Mouse (Mus musculus): ENCODE data around the gene Carmil1. TPM values are rescaled to one million over a fixed set of nuclear protein-coding genes. Genes with fewer than 3 reads are reported as not detected.

Carmil1 gene
- polyA plus RNA-seq, 1 experiment from 2014 or later, result 12.4 TPM

- H3K4me1 ChIP-seq (replicated peaks), result no peaks in the 10 kb centered on the region
- no peak overlapping the region for H3K4me2 ChIP-seq
- 58% methylated on average over 5 of the region's 5 CpGs for WGBS
- no peak overlapping the region for H3K4me3 ChIP-seq
- no peaks in the 10 kb centered on the region for H3K36me3 ChIP-seq
- no peak overlapping the region for H3K27ac ChIP-seq (ENCODE audit: poor library complexity, severe bottlenecking)
- H3K9me3 ChIP-seq (replicated peaks), result no peaks in the 10 kb centered on the region
- H3K9ac ChIP-seq, result no peak overlapping the region
- ATAC-seq (ENCODE audit: insufficient number of reproducible peaks, low FRiP score), result no peak
- H3K27me3 ChIP-seq (replicated peaks), result peaks cover 10% of the 10 kb centered on the region; the same call in 1 of the 2 replicates
These were observed 253.1 kb downstream of the Carmil1 start for GRCm38 (mm10) chr13:24027191-24028170.

- Histone ChIP-seq H3K4me1 (replicated peaks) (no peaks in the 10 kb centered on the region), H3K9me3 (replicated peaks) (no peaks in the 10 kb centered on the region), H3K27ac (ENCODE audit: poor library complexity, severe bottlenecking) (no peak overlapping the region), H3K4me3 (no peak overlapping the region), H3K27me3 (replicated peaks) (no peaks in the 10 kb centered on the region), H3K4me2 (no peak overlapping the region), H3K36me3 (no peaks in the 10 kb centered on the region), H3K9ac (no peak overlapping the region)
- 79% methylated on average over 4 of the region's 4 CpGs for WGBS
- no peak for ATAC-seq (ENCODE audit: insufficient number of reproducible peaks, low FRiP score)
These were observed 262.1 kb downstream of the Carmil1 start for GRCm38 (mm10) chr13:24018515-24018914.

DNA sequence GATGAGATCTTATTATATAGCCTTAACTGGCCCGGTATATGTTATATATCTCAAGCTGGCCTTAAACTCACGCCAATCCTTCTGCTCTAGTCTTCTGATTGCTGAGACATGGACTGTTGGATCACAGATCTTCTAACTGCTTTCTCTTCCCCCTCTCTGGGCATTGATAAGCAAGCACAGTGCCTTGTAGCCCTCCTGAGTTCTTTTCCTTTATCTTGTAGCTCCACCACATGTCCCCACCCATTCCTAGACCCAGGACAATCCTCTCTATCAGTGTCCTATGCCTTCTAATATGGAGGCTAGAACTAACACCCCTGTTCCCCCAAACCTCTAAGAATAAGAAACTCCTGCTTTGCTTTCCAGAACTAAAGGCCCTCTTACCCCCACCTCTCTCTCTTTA is 275.1 kb downstream of the Carmil1 start:
- ATAC-seq (ENCODE audit: insufficient number of reproducible peaks, low FRiP score), result no peak
- Histone ChIP-seq H3K36me3 (no peaks in the 10 kb centered on the region), H3K27ac (ENCODE audit: poor library complexity, severe bottlenecking) (no peak overlapping the region), H3K9ac (no peak overlapping the region), H3K27me3 (replicated peaks) (peaks cover 12% of the 10 kb centered on the region; the same call in 1 of the 2 replicates), H3K4me1 (replicated peaks) (no peaks in the 10 kb centered on the region), H3K9me3 (replicated peaks) (no peaks in the 10 kb centered on the region), H3K4me2 (no peak overlapping the region), H3K4me3 (no peak overlapping the region)
- 67% methylated on average over 2 of the region's 2 CpGs for WGBS

DNA sequence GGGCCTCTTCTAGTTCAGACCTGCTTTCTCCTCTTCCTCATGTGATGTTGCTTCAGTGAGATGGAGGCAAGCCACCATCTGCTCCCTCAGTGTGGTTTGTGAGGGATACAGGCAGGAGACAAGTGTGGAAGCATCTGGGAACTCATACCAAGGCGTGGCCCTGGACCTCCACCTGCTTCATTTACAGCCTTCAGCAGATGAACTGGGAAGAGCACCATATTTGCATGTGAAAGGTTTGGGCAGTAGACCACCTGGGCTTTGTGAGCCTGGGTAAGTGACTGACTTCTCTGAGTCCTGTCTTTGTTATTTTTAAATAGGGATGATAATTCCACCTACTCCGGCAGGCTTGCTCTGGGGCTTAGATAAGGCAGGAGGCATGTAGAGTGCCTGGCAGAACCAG is 278.8 kb downstream of the Carmil1 start:
- WGBS, result 37% methylated on average over 2 of the region's 2 CpGs
- Histone ChIP-seq H3K4me3 (no peak overlapping the region), H3K27me3 (replicated peaks) (peaks cover 31% of the 10 kb centered on the region)

GRCm38 (mm10) chr13:24001081-24001480 is 279.5 kb downstream of the Carmil1 start:
- Histone ChIP-seq H3K9ac (no peak overlapping the region), H3K27me3 (replicated peaks) (peaks cover 32% of the 10 kb centered on the region), H3K27ac (ENCODE audit: poor library complexity, severe bottlenecking) (no peak overlapping the region), H3K4me1 (replicated peaks) (no peaks in the 10 kb centered on the region), H3K4me3 (no peak overlapping the region), H3K36me3 (no peaks in the 10 kb centered on the region), H3K4me2 (no peak overlapping the region), H3K9me3 (replicated peaks) (no peaks in the 10 kb centered on the region)
- ATAC-seq (ENCODE audit: insufficient number of reproducible peaks, low FRiP score), result no peak
- 67% methylated on average over 2 of the region's 2 CpGs for WGBS

More for the DNA sequence above, 278.8 kb downstream of the Carmil1 start:
- no peak for ATAC-seq (ENCODE audit: insufficient number of reproducible peaks, low FRiP score)
- no peaks in the 10 kb centered on the region for H3K36me3 ChIP-seq
- no peaks in the 10 kb centered on the region for H3K9me3 ChIP-seq (replicated peaks)
- no peak overlapping the region for H3K27ac ChIP-seq (ENCODE audit: poor library complexity, severe bottlenecking)
- no peaks in the 10 kb centered on the region for H3K4me1 ChIP-seq (replicated peaks)
- no peak overlapping the region for H3K4me2 ChIP-seq
- no peak overlapping the region for H3K9ac ChIP-seq

- ATAC-seq (ENCODE audit: insufficient number of reproducible peaks, low FRiP score), result no peak
- Histone ChIP-seq H3K9ac (no peak overlapping the region), H3K27ac (ENCODE audit: poor library complexity, severe bottlenecking) (no peak overlapping the region), H3K9me3 (replicated peaks) (no peaks in the 10 kb centered on the region), H3K4me1 (replicated peaks) (no peaks in the 10 kb centered on the region), H3K4me2 (no peak overlapping the region), H3K27me3 (replicated peaks) (peaks cover 43% of the 10 kb centered on the region), H3K4me3 (no peak overlapping the region), H3K36me3 (no peaks in the 10 kb centered on the region)
- 72% methylated on average over 2 of the region's 2 CpGs for WGBS
These were observed 281.8 kb downstream of the Carmil1 start for GRCm38 (mm10) chr13:23998826-23999225.

GRCm38 (mm10) chr13:23994756-23995155 is 285.8 kb downstream of the Carmil1 start:
- Histone ChIP-seq H3K36me3 (no peaks in the 10 kb centered on the region), H3K4me3 (no peak overlapping the region), H3K9me3 (replicated peaks) (no peaks in the 10 kb centered on the region), H3K4me1 (replicated peaks) (0 out of 2 replicates have a peak, but pooled peaks cover 2% of the 10 kb centered on the region), H3K4me2 (no peak overlapping the region), H3K27me3 (replicated peaks) (peaks cover 59% of the 10 kb centered on the region), H3K9ac (no peak overlapping the region), H3K27ac (ENCODE audit: poor library complexity, severe bottlenecking) (no peak overlapping the region)
- 68% methylated on average over 3 of the region's 3 CpGs for WGBS
- no peak for ATAC-seq (ENCODE audit: insufficient number of reproducible peaks, low FRiP score)

DNA sequence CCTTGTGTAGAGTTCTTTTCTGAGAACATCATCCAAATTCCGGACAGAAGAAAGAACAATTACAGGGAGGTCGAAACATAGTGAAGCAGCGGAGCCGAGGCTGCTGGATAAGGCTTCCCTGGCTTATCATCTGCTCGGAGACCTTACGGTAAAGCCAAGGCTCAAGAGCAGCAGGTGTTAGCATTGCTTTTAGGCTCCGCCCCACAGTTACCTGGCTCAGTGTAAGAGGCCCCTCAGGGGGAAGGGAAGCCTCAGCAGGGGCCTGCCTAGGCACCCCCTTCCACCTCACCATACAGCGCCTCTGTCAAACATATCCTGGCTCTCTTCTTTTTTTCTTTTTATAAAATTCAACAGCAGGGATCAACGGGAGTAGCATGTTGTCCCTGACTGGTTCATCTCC is 286.6 kb downstream of the Carmil1 start:
- Histone ChIP-seq H3K9me3 (replicated peaks) (no peaks in the 10 kb centered on the region), H3K27me3 (replicated peaks) (peaks cover 63% of the 10 kb centered on the region), H3K27ac (ENCODE audit: poor library complexity, severe bottlenecking) (no peak overlapping the region), H3K4me1 (replicated peaks) (0 out of 2 replicates have a peak, but pooled peaks cover 2% of the 10 kb centered on the region), H3K9ac (no peak overlapping the region), H3K36me3 (no peaks in the 10 kb centered on the region), H3K4me3 (no peak overlapping the region), H3K4me2 (no peak overlapping the region)
- no peak for ATAC-seq (ENCODE audit: insufficient number of reproducible peaks, low FRiP score)
- WGBS, result 14% methylated on average over 9 of the region's 9 CpGs

DNA sequence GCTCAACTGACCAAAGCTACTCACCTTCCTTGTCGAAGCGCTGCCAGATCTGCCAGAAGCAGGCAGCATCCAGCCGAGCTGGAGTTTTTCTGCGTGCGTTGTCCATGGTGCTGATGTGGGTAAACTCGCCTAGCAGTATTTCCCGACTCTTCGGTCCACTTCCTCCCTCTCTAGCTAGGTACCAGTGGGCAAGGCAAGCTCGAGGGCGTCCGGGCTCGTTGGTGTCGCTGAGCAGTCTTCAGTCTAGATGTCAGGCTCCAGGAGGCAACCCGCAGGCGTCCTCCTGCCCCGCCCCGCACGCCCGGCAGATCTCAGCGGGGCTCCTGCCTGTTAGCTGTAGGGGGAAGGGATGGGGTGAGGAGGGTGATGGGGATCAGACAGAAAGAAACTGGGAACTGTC is 289.7 kb downstream of the Carmil1 start, which contains the start of gene Scgn:
Gene Scgn (minus strand): TSS at position 287 of the 400 bp plus-strand sequence.
- Histone ChIP-seq H3K4me2 (no peak within 1 kb of the TSS), H3K4me3 (no peak within 1 kb of the TSS), H3K4me1 (replicated peaks) (0 out of 2 replicates have a peak, but pooled peaks cover 2% of the 10 kb centered on the region), H3K9ac (no peak within 1 kb of the TSS), H3K27me3 (replicated peaks) (peaks cover 56% of the 10 kb centered on the region), H3K36me3 (no peaks in the 10 kb centered on the region), H3K27ac (ENCODE audit: poor library complexity, severe bottlenecking) (no peak within 1 kb of the TSS), H3K9me3 (replicated peaks) (no peaks in the 10 kb centered on the region)
- WGBS, result under 1% methylated on average over 20 of the region's 20 CpGs
- no peak for ATAC-seq (ENCODE audit: insufficient number of reproducible peaks, low FRiP score)

GRCm38 (mm10) chr13:23990451-23990850 is 290.1 kb downstream of the Carmil1 start:
- Histone ChIP-seq H3K4me2 (no peak overlapping the region), H3K4me1 (replicated peaks) (0 out of 2 replicates have a peak, but pooled peaks cover 2% of the 10 kb centered on the region), H3K9me3 (replicated peaks) (no peaks in the 10 kb centered on the region), H3K27me3 (replicated peaks) (peaks cover 52% of the 10 kb centered on the region), H3K27ac (ENCODE audit: poor library complexity, severe bottlenecking) (no peak overlapping the region), H3K9ac (no peak overlapping the region), H3K36me3 (no peaks in the 10 kb centered on the region), H3K4me3 (no peak overlapping the region)
- no peak for ATAC-seq (ENCODE audit: insufficient number of reproducible peaks, low FRiP score)
- WGBS, result 48% methylated on average over 5 of the region's 5 CpGs

GRCm38 (mm10) chr13:23985130-23985529 is 295.5 kb downstream of the Carmil1 start:
- WGBS, result 45% methylated on average over 3 of the region's 3 CpGs
- Histone ChIP-seq H3K4me2 (no peak overlapping the region), H3K9ac (no peak overlapping the region), H3K27ac (ENCODE audit: poor library complexity, severe bottlenecking) (no peak overlapping the region), H3K4me3 (no peak overlapping the region), H3K4me1 (replicated peaks) (no peaks in the 10 kb centered on the region), H3K36me3 (no peaks in the 10 kb centered on the region), H3K9me3 (replicated peaks) (no peaks in the 10 kb centered on the region), H3K27me3 (replicated peaks) (peaks cover 19% of the 10 kb centered on the region)
- ATAC-seq (ENCODE audit: insufficient number of reproducible peaks, low FRiP score), result no peak
